Mouse (Mus musculus) embryonic facial prominence, embryonic 15.5 days (tissue): ENCODE measurements around the gene Xrcc4. TPM values are rescaled to one million over a fixed set of nuclear protein-coding genes. Genes with fewer than 3 reads are reported as not detected.
"Not testable (repeated sequence)": the region's sequence is repeated elsewhere in the genome, so short reads cannot be mapped to it uniquely, and the experiment has no call there.

Experiments used
- ATAC-seq: fragments of 200-750 bp; cut with Nextera tagmentation; 2 replicates; pipeline ENCODE4 v1.8.0; 2017; ENCODE audit warnings: low read depth, moderate TSS enrichment; ENCODE audit not compliant: insufficient number of reproducible peaks, low FRiP score, low TSS enrichment
- H3K27ac ChIP-seq: fragments of 300-500 bp; sonication (generic); replicated peaks from 2 replicates; pipeline ENCODE4 v1.5.1; 2015; ENCODE audit warnings: mild to moderate bottlenecking, inconsistent platforms
- H3K27me3 ChIP-seq: fragments of 300-500 bp; sonication (generic); 2 replicates; pipeline ENCODE4 v1.6.1; 2015; ENCODE audit warnings: inconsistent platforms
- H3K36me3 ChIP-seq: fragments of 300-500 bp; sonication (generic); 2 replicates; pipeline ENCODE4 v1.6.1; 2015; ENCODE audit warnings: mild to moderate bottlenecking, inconsistent platforms
- H3K4me1 ChIP-seq: fragments of 300-500 bp; sonication (generic); 2 replicates; pipeline ENCODE4 v1.6.1; 2015; ENCODE audit warnings: inconsistent platforms
- H3K4me2 ChIP-seq: fragments of 300-500 bp; sonication (generic); replicated peaks from 2 replicates; pipeline ENCODE4 v1.6.1; 2015; ENCODE audit warnings: mild to moderate bottlenecking, inconsistent platforms
- H3K4me3 ChIP-seq: fragments of 300-500 bp; sonication (generic); replicated peaks from 2 replicates; pipeline ENCODE4 v1.5.1; 2015; ENCODE audit warnings: mild to moderate bottlenecking, inconsistent platforms
- H3K9ac ChIP-seq: fragments of 300-500 bp; sonication (generic); 2 replicates; pipeline ENCODE4 v1.6.1; 2015; ENCODE audit warnings: inconsistent platforms
- H3K9me3 ChIP-seq: fragments of 300-500 bp; sonication (generic); replicated peaks from 2 replicates; pipeline ENCODE4 v1.6.1; 2016; ENCODE audit warnings: inconsistent platforms
- WGBS: fragments of 180-500 bp; shearing (Covaris S2); methylation state at CpG from one replicate; pipeline ENCODE4 v1.1.7; 2015; 5-methylcytosine and 5-hydroxymethylcytosine counted together
- polyA plus RNA-seq: library from polyadenylated mRNA; unstranded; fragments of >200 nt; fragmentation: Nextera tagmentation; extraction: Ambion mirVana; gene quantifications from 2 replicates; pipeline ENCODE4 v1.2.1, GENCODE M21; 2015

The Xrcc4 gene
- 11.3 and 13.7 TPM in 2 replicates for polyA plus RNA-seq

DNA sequence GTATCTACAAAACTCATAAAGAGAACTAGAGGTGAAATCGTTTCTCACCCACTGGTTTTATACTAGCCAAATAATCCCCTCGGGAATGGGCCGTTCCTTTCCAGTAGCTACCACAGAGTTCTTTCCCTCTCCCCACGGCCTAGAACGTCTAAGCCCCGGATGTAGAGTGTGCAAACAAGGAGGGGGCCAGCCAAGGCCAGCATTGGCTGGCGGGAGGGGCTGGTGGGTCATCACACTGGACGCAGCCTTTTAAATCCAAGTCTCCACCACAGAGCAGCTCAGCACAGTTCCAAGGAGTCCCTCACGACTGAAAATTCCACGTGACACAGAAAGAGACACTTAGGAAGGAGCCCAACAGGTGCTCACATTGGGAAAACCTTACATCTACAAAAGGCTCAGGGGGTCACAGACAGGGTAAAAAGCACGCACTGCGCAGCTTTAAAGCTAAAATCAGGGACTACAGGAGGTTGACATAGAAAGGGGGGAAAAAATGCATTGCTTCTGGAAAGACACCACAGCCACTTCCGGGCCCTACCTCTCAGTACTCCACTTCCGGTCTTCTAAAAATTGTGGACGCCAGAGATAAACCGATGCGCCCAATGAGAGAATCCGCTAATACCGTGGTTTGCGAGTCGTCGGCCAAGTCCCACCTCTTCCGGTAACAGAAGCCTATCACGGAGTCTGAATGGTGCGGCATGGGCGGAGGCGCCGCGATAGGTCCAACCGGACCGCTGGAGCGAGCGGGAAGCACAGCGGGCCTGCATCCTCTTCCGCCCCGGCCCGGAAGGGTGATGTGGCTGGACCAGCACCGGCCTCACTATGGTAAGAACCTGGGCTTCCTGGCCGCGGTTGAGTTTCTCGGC is at the start of gene Xrcc4, which contains the start of gene Tmem167:
Gene Xrcc4 (minus strand): TSS at position 647 of the 863 bp plus-strand sequence.
Gene Tmem167 (plus strand): TSS at position 162 of the 863 bp plus-strand sequence.
- no peaks in the 10 kb centered on the region for H3K36me3 ChIP-seq
- H3K9ac ChIP-seq: peak within 1 kb of the TSS; percentile 91
- H3K4me3 ChIP-seq: peak within 1 kb of the TSS; percentile 94
- ATAC-seq: peak; percentile 100
- H3K27ac ChIP-seq: peak within 1 kb of the TSS; percentile 93
- 3% methylated on average over 41 of the region's 41 CpGs for WGBS
- H3K4me1 ChIP-seq: no peaks in the 10 kb centered on the region
- H3K9me3 ChIP-seq: no peaks in the 10 kb centered on the region
- peak within 1 kb of the TSS; percentile 89 for H3K4me2 ChIP-seq
- no peaks in the 10 kb centered on the region for H3K27me3 ChIP-seq

GRCm38 (mm10) chr13:90136156-90136910 is 46.9 kb upstream of the Xrcc4 start:
- no peak for ATAC-seq
- Histone ChIP-seq H3K9ac (no peak overlapping the region), H3K9me3 (no peaks in the 10 kb centered on the region), H3K4me2 (no peak overlapping the region), H3K4me3 (no peak overlapping the region), H3K27me3 (no peaks in the 10 kb centered on the region), H3K36me3 (no peaks in the 10 kb centered on the region), H3K4me1 (no peaks in the 10 kb centered on the region), H3K27ac (0 out of 2 replicates have a peak overlapping the region, but pooled peaks have one; percentile 11)
- 79% methylated on average over 3 of the region's 3 CpGs for WGBS

- Histone ChIP-seq H3K9me3 (no peaks in the 10 kb centered on the region), H3K27ac (no peak overlapping the region), H3K4me2 (no peak overlapping the region), H3K27me3 (no peaks in the 10 kb centered on the region), H3K36me3 (no peaks in the 10 kb centered on the region), H3K4me1 (no peaks in the 10 kb centered on the region), H3K4me3 (no peak overlapping the region), H3K9ac (no peak overlapping the region)
- ATAC-seq: no peak
- 70% methylated on average over 1 of the region's 1 CpGs for WGBS
Observed at GRCm38 (mm10) chr13:90111681-90112080, 22.3 kb upstream of the Xrcc4 start.

DNA sequence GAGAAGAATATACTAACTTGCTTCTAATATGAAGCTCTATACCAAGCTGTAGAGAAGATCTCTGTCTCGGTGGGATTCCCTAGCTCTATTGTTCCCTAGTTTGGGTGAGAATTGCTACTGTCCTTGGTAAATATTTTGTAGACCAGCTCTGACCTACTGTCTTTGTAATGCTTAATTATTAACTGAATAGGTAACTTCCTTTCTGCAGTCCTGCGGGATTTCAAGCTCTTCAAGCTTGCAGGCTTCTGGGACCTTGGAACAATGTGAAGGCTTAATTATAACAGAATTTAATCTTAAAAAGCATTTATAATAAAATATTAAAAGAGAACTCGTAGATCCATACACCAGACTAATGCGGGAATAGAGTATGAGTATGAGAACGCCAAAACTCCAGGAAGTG is 19.3 kb upstream of the Xrcc4 start:
- not testable (repeated sequence) for H3K9ac ChIP-seq, H3K9me3 ChIP-seq, H3K4me2 ChIP-seq, H3K4me3 ChIP-seq, H3K27ac ChIP-seq, H3K4me1 ChIP-seq, H3K27me3 ChIP-seq, ATAC-seq
- peaks cover 23% of the 10 kb centered on the region for H3K36me3 ChIP-seq
- 94% methylated on average over 5 of the region's 5 CpGs for WGBS

DNA sequence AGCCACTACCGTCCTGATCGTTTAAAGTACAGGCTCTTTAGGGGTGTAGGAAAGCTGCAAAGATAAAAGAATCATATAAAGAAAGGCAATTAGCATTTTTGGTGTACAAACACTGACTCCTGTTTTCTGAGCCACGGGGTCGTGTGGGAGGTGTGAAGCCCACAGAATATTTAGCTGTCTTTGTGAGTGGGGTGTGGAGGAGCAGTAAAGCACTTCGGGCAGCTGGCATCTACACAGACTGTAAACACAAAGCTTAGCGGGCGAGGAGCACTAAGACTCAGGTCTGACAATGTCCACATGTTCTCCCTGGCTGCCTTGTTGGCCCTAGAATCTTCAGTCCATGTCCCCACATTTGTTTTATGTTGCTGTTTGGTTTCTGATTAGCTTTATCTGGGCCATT is 16.7 kb upstream of the Xrcc4 start:
- Histone ChIP-seq H3K4me3 (no peak overlapping the region), H3K36me3 (peaks cover 28% of the 10 kb centered on the region), H3K4me2 (no peak overlapping the region), H3K27ac (no peak overlapping the region), H3K9ac (no peak overlapping the region), H3K27me3 (no peaks in the 10 kb centered on the region), H3K4me1 (no peaks in the 10 kb centered on the region), H3K9me3 (no peaks in the 10 kb centered on the region)
- 94% methylated on average over 7 of the region's 7 CpGs for WGBS
- ATAC-seq: no peak

- peaks cover 28% of the 10 kb centered on the region for H3K36me3 ChIP-seq
- no peak overlapping the region for H3K27ac ChIP-seq
- no peaks in the 10 kb centered on the region for H3K27me3 ChIP-seq
- ATAC-seq: no peak
- H3K4me3 ChIP-seq: no peak overlapping the region
- no peak overlapping the region for H3K9ac ChIP-seq
- H3K4me2 ChIP-seq: no peak overlapping the region
- no peaks in the 10 kb centered on the region for H3K4me1 ChIP-seq
- H3K9me3 ChIP-seq: no peaks in the 10 kb centered on the region
Observed at GRCm38 (mm10) chr13:90101514-90101913, 12.1 kb upstream of the Xrcc4 start.

GRCm38 (mm10) chr13:90089825-90090183 is 396 bp upstream of the Xrcc4 start:
- H3K4me1 ChIP-seq: no peaks in the 10 kb centered on the region
- H3K9me3 ChIP-seq: no peaks in the 10 kb centered on the region
- H3K27me3 ChIP-seq: no peaks in the 10 kb centered on the region
- H3K4me3 ChIP-seq: peak overlapping the region; percentile 94
- H3K27ac ChIP-seq: peak overlapping the region; percentile 93
- peak; percentile 74 for ATAC-seq
- WGBS: 0% methylated on average over 27 of the region's 27 CpGs
- peak overlapping the region; percentile 89 for H3K4me2 ChIP-seq
- no peaks in the 10 kb centered on the region for H3K36me3 ChIP-seq
- peak overlapping the region; percentile 91 for H3K9ac ChIP-seq

GRCm38 (mm10) chr13:90061877-90062276 is 27.5 kb downstream of the Xrcc4 start:
- Histone ChIP-seq H3K27ac (no peak overlapping the region), H3K4me2 (no peak overlapping the region), H3K9me3 (no peaks in the 10 kb centered on the region), H3K4me1 (no peaks in the 10 kb centered on the region), H3K4me3 (no peak overlapping the region), H3K27me3 (no peaks in the 10 kb centered on the region), H3K9ac (no peak overlapping the region), H3K36me3 (no peaks in the 10 kb centered on the region)
- WGBS: 85% methylated on average over 1 of the region's 1 CpGs
- ATAC-seq: no peak

GRCm38 (mm10) chr13:90052408-90052807 is 37.0 kb downstream of the Xrcc4 start:
- no peak overlapping the region for H3K4me3 ChIP-seq
- H3K9me3 ChIP-seq: no peaks in the 10 kb centered on the region
- no peak overlapping the region for H3K27ac ChIP-seq
- H3K27me3 ChIP-seq: no peaks in the 10 kb centered on the region
- WGBS: 61% methylated on average over 3 of the region's 3 CpGs
- no peaks in the 10 kb centered on the region for H3K36me3 ChIP-seq
- H3K4me2 ChIP-seq: no peak overlapping the region
- ATAC-seq: no peak
- H3K9ac ChIP-seq: no peak overlapping the region
- no peaks in the 10 kb centered on the region for H3K4me1 ChIP-seq

DNA sequence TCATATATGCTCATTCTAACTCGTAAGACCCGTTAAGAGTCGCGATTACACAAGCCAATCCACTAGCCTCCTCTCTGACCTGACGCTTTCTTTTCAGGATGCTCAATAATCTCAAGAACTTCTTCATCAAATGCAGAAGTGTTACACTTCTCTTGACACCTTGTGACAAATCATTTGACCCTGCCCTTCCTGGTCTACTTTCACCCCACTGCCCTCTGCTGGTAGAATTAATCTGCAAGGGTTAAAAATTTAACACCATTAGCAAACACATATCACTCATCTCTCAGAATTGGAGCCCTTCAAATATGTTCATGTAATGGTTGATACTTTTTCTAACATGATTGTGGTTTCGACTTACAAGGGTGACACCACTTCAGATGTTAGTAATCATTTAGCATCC is 37.7 kb downstream of the Xrcc4 start:
- Histone ChIP-seq H3K4me3 (no peak overlapping the region), H3K9ac (no peak overlapping the region), H3K4me1 (no peaks in the 10 kb centered on the region), H3K36me3 (no peaks in the 10 kb centered on the region), H3K4me2 (no peak overlapping the region), H3K9me3 (no peaks in the 10 kb centered on the region), H3K27me3 (no peaks in the 10 kb centered on the region), H3K27ac (no peak overlapping the region)
- ATAC-seq: no peak
- WGBS: 79% methylated on average over 6 of the region's 6 CpGs

DNA sequence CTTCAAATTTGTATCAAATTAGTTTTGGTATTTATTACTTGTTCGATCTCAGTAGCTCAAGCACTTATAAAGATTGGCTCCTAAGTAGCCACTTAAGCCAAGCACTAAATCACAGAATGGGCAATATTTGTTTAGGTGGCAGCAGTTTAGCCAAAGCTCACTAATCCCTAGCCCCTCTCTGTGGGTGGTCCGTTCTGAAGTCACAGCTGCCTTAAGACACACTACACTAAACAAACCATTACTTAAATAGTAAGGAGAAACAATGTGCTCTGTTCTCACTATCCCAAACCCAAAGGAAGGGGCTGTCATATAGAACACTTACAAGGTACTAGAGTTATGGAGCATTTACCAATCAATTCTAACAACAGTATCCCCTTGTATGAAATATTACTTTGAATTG is 49.8 kb downstream of the Xrcc4 start:
- Histone ChIP-seq H3K9me3 (no peaks in the 10 kb centered on the region), H3K27me3 (no peaks in the 10 kb centered on the region), H3K27ac (no peak overlapping the region), H3K4me3 (no peak overlapping the region), H3K9ac (no peak overlapping the region), H3K4me2 (no peak overlapping the region), H3K36me3 (no peaks in the 10 kb centered on the region), H3K4me1 (no peaks in the 10 kb centered on the region)
- 26% methylated on average over 2 of the region's 2 CpGs for WGBS
- ATAC-seq: no peak
